Mouse (Mus musculus) lung, embryonic 16.5 days (tissue): ENCODE results near the gene Nim1k. TPM values are rescaled to one million over a fixed set of nuclear protein-coding genes. Genes with fewer than 3 reads are reported as not detected.

Experiments
- ATAC-seq: fragments of 200-750 bp; cut with Nextera tagmentation; 2 replicates; pipeline ENCODE4 v1.8.0; 2017; ENCODE audit warnings: low read depth, mild to moderate bottlenecking, moderate library complexity
- H3K27ac ChIP-seq: fragments of 300-500 bp; sonication (generic); 2 replicates; pipeline ENCODE4 v1.5.1; 2014; ENCODE audit warnings: mild to moderate bottlenecking, control low read depth, low read length
- H3K27me3 ChIP-seq: fragments of 300-500 bp; sonication (generic); 2 replicates; pipeline ENCODE4 v1.6.1; 2014; ENCODE audit warnings: low read depth, low read length, mixed read lengths; ENCODE audit not compliant: control insufficient read depth, insufficient read depth
- H3K36me3 ChIP-seq: fragments of 300-500 bp; sonication (generic); 2 replicates; pipeline ENCODE4 v1.6.1; 2014; ENCODE audit warnings: low read length; ENCODE audit not compliant: control insufficient read depth, insufficient read depth
- H3K4me1 ChIP-seq: fragments of 300-500 bp; sonication (generic); replicated peaks from 2 replicates; pipeline ENCODE4 v1.6.1; 2014; ENCODE audit warnings: low read length, mixed read lengths; ENCODE audit not compliant: control insufficient read depth, insufficient read depth
- H3K4me2 ChIP-seq: fragments of 300-500 bp; sonication (generic); 2 replicates; pipeline ENCODE4 v1.6.1; 2014; ENCODE audit warnings: low read depth, low read length, control low read depth
- H3K4me3 ChIP-seq: fragments of 300-500 bp; sonication (generic); 2 replicates; pipeline ENCODE4 v1.5.1; 2014; ENCODE audit warnings: mild to moderate bottlenecking, low read length, control low read depth
- H3K9ac ChIP-seq: fragments of 300-500 bp; sonication (generic); 2 replicates; pipeline ENCODE4 v1.6.1; 2014; ENCODE audit warnings: low read length, control low read depth
- H3K9me3 ChIP-seq: fragments of 300-500 bp; sonication (generic); 2 replicates; pipeline ENCODE4 v1.6.1; 2016; ENCODE audit warnings: low read length; ENCODE audit not compliant: control insufficient read depth
- WGBS: fragments of 180-500 bp; shearing (Covaris S2); extraction: QIAGEN DNeasy Blood & Tissue Kit; methylation state at CpG from one replicate; pipeline ENCODE4 v1.1.7; 2014; 5-methylcytosine and 5-hydroxymethylcytosine counted together
- polyA plus RNA-seq: library from polyadenylated mRNA; unstranded; fragments of >200 nt; fragmentation: Nextera tagmentation; extraction: Ambion mirVana; gene quantifications from 2 replicates; pipeline ENCODE4 v1.2.1, GENCODE M21; 2015

The Nim1k gene
- polyA plus RNA-seq: 0.89 and 0.99 TPM in 2 replicates

DNA sequence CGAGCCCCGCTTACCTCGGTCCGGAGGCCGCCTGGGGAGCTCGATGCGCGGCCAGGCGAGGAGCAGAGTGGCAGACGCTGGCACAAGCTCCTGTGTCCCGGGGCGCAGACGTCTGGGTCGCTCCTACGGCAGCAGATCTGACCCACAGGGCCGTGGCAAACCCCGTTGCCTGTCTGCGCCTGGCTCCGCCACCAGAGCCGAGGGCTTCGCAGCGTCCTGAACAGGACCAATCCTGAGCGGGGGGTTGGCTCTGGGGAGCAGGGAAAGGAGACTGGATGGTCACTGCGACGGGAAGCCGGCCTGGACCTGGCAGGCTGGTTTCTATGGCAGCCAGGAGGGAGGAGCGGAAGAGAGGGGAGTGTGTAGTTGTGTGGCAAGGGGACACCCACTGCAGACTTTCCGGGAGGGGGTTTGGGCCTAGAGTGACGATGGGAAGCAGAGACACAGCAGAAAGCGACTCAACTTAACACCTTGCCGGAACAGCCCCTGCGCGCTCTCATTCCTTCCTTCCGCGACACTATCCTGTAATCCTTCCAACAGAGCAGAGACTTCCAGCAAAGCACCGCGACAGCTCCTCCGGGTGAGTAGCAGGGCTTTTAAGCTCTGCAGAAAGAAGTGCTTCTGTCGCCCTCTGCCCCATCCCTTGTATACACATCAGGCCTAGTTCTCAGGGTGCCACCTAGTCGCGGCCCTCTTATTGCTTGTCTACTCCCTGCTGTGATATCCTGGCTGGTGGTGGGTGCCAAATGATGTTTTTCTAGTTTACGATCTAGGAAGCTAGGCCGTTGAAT is at the start of gene Nim1k:
Gene Nim1k, minus strand, starts transcription at position 202 of the 791 bp plus-strand sequence.
- peak within 1 kb of the TSS; percentile 95 for H3K4me2 ChIP-seq
- no peaks in the 10 kb centered on the region for H3K9me3 ChIP-seq
- peak within 1 kb of the TSS; percentile 54 for H3K27ac ChIP-seq
- H3K4me3 ChIP-seq: peak within 1 kb of the TSS; percentile 64
- peaks cover 11% of the 10 kb centered on the region for H3K4me1 ChIP-seq
- ATAC-seq: peak; percentile 97
- H3K27me3 ChIP-seq: no peaks in the 10 kb centered on the region
- 1% methylated on average over 43 of the region's 43 CpGs for WGBS
- no peaks in the 10 kb centered on the region for H3K36me3 ChIP-seq
- peak within 1 kb of the TSS; percentile 76 for H3K9ac ChIP-seq

DNA sequence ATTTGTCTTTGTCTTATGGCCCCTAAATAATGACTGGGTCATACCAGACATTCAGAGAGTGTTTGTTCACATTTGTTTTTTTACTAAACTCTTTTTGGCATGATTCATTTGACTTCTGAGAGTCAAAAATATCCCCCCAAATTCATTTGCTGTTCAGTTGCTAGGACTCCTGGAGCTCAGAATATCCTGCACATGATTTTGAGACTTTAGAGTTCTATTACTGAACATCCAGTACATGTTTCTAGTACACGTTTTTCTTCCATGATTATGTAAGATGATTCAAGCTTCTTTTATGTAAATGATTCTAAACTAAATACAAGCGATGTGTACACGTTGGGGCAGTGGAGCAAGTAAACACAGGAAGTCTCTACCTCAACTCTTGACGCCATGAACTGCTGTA is 42.0 kb upstream of the Nim1k start:
- Histone ChIP-seq H3K9me3 (no peaks in the 10 kb centered on the region), H3K9ac (no peak overlapping the region), H3K27me3 (no peaks in the 10 kb centered on the region), H3K4me2 (no peak overlapping the region), H3K36me3 (no peaks in the 10 kb centered on the region), H3K4me1 (peaks cover 2% of the 10 kb centered on the region; the same call in 1 of the 2 replicates), H3K27ac (no peak overlapping the region), H3K4me3 (no peak overlapping the region)
- WGBS: 41% methylated on average over 4 of the region's 4 CpGs
- ATAC-seq: no peak

- ATAC-seq: no peak
- Histone ChIP-seq H3K9me3 (no peaks in the 10 kb centered on the region), H3K27me3 (no peaks in the 10 kb centered on the region), H3K27ac (peak overlapping the region; percentile 57), H3K36me3 (no peaks in the 10 kb centered on the region), H3K4me3 (no peak overlapping the region), H3K4me1 (peaks cover 15% of the 10 kb centered on the region), H3K4me2 (no peak overlapping the region), H3K9ac (no peak overlapping the region)
- 33% methylated on average over 5 of the region's 5 CpGs for WGBS
These were observed 37.2 kb upstream of the Nim1k start for GRCm38 (mm10) chr13:119792791-119793404.

DNA sequence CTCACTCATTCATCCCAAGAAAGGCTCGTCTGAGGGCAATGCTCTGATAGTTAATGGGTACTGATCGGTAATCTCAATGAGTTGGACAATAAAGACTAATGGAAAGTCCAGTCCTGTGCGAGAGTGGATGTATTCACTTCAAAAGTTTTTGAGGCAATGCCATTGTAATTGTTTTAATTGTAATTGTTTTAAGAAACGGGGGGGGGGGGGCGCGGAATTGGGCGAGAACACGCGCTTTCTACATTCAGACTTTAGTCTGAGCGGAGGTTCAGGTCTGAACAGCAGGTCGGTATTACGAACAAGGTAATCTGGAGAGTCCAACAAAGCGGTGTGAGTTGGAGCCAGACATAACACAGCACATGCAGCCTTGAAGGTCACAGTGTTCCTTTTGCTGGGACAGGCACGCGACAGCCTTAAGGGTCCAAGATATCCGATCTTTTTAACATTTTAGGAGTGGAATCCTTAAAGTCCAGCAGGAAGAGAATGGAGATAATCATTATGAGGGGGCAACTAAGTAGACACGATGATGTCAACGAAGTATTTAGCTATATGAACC is 36.0 kb upstream of the Nim1k start:
- H3K4me2 ChIP-seq: peak overlapping the region; percentile 89
- WGBS: 1% methylated on average over 18 of the region's 18 CpGs
- H3K9me3 ChIP-seq: no peaks in the 10 kb centered on the region
- H3K36me3 ChIP-seq: peaks cover 4% of the 10 kb centered on the region; the same call in 1 of the 2 replicates
- no peaks in the 10 kb centered on the region for H3K27me3 ChIP-seq
- no peak for ATAC-seq
- peak overlapping the region; percentile 93 for H3K27ac ChIP-seq
- H3K4me3 ChIP-seq: peak overlapping the region; percentile 88
- H3K4me1 ChIP-seq: peaks cover 15% of the 10 kb centered on the region
- peak overlapping the region; percentile 95 for H3K9ac ChIP-seq

- under 1% methylated on average over 61 of the region's 86 CpGs for WGBS
These were observed 35.3 kb upstream of the Nim1k start, which contains the start of gene Zfp131 for GRCm38 (mm10) chr13:119790761-119791579. Zfp131 (minus strand) TSS chr13:119790889.

DNA sequence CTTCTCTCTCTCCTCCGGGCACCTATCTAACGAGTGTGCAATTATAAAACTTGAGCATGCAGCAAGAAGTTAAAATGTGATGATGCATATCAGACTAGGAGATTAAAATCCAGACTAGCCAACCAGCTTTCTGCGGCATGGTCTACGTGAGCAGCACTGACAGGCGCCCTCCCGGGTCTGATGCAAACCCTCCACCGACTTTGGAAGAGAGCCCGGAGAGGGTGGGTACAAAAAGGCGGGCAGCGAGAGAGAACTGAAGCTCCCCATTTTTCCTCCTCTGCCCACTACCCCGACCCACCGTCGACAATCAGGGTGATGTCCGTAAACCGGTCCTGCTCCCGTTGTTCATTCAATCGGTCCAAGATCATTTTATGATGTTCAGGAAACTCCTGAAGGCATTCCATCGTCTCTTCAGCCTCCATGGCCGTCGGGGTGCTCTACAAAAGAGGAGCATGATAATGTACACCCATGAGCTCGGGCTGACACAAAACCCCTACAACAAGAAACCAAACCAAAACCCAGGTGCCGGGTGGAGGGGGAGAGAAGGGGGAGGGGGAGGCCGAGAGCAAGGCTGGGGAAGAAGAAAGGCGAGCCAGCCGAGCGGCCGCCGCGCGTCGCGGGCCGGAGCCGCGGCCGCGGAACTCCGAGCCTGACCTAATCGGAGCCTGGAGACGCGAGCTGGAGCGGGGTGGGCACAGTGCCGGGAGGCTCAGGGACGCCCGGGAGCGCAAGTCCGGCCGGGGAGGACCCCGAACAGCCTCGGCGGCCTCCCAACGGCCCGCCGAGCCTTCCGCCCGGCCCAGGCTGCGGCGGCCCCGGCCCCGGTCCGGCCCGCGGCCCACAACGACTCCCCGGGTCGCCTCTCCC is 34.4 kb upstream of the Nim1k start:
- Histone ChIP-seq H3K9me3 (no peaks in the 10 kb centered on the region), H3K36me3 (peaks cover 9% of the 10 kb centered on the region), H3K9ac (peak overlapping the region; percentile 95), H3K4me1 (peaks cover 15% of the 10 kb centered on the region), H3K4me3 (peak overlapping the region; percentile 88), H3K27ac (peak overlapping the region; percentile 95), H3K27me3 (no peaks in the 10 kb centered on the region), H3K4me2 (peak overlapping the region; percentile 72)
- WGBS: under 1% methylated on average over 48 of the region's 66 CpGs
- ATAC-seq: peak; percentile 69

More at GRCm38 (mm10) chr13:119790761-119791579, 35.3 kb upstream of the Nim1k start, which contains the start of gene Zfp131:
- H3K4me3 ChIP-seq: peak within 1 kb of the TSS; percentile 88
- peak within 1 kb of the TSS; percentile 95 for H3K9ac ChIP-seq
- H3K4me1 ChIP-seq: peaks cover 15% of the 10 kb centered on the region
- no peaks in the 10 kb centered on the region for H3K9me3 ChIP-seq
- peaks cover 8% of the 10 kb centered on the region for H3K36me3 ChIP-seq
- peak within 1 kb of the TSS; percentile 89 for H3K4me2 ChIP-seq
- H3K27ac ChIP-seq: peak within 1 kb of the TSS; percentile 95
- peak; percentile 98 for ATAC-seq
- H3K27me3 ChIP-seq: no peaks in the 10 kb centered on the region

DNA sequence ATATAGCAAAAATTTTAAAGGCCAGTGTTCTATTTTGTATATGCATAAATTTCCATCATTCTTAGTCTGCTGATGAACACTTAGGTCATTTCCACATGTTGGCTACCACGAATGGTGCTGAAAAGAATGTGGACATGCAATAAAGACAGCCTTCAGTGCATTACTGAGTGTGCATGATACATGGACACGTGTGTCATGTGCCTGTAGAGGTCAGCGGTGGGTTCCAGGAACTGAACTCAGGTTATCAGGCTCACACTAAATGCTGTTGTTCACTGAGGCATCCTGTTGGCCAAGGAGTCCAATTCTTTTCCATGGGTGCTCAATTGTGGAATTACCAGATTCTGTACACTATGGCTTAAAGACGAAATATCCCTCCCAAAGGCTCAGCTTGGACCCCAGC is 27.9 kb upstream of the Nim1k start:
- no peaks in the 10 kb centered on the region for H3K9me3 ChIP-seq
- H3K27ac ChIP-seq: no peak overlapping the region
- peaks cover 38% of the 10 kb centered on the region for H3K36me3 ChIP-seq
- WGBS: 78% methylated on average over 4 of the region's 4 CpGs
- ATAC-seq: no peak
- no peaks in the 10 kb centered on the region for H3K4me1 ChIP-seq
- no peak overlapping the region for H3K4me3 ChIP-seq
- no peak overlapping the region for H3K9ac ChIP-seq
- H3K4me2 ChIP-seq: no peak overlapping the region
- H3K27me3 ChIP-seq: no peaks in the 10 kb centered on the region

GRCm38 (mm10) chr13:119768541-119768940 is 12.9 kb upstream of the Nim1k start:
- 46% methylated on average over 6 of the region's 6 CpGs for WGBS
- Histone ChIP-seq H3K36me3 (peaks cover 45% of the 10 kb centered on the region), H3K9ac (no peak overlapping the region), H3K4me3 (no peak overlapping the region), H3K4me1 (no peaks in the 10 kb centered on the region), H3K4me2 (no peak overlapping the region), H3K9me3 (no peaks in the 10 kb centered on the region), H3K27me3 (no peaks in the 10 kb centered on the region), H3K27ac (no peak overlapping the region)
- no peak for ATAC-seq
